Mouse (Mus musculus) limb, embryonic 15.5 days (tissue): Measurements from ENCODE around the gene Pappa. TPM values are rescaled to one million over a fixed set of nuclear protein-coding genes. Genes with fewer than 3 reads are reported as not detected.

ENCODE experiments used
- ATAC-seq: fragments of 200-750 bp; cut with Nextera tagmentation; 2 replicates; pipeline ENCODE4 v1.8.0; 2017; ENCODE audit warnings: low read depth, moderate TSS enrichment; ENCODE audit not compliant: insufficient number of reproducible peaks, low FRiP score, low TSS enrichment
- H3K27ac ChIP-seq: fragments of 300-500 bp; sonication (generic); 2 replicates; pipeline ENCODE4 v1.5.1; 2015; ENCODE audit warnings: moderate library complexity, mild to moderate bottlenecking, inconsistent platforms
- H3K27me3 ChIP-seq: fragments of 300-500 bp; sonication (generic); 2 replicates; pipeline ENCODE4 v1.6.1; 2015; ENCODE audit warnings: inconsistent platforms
- H3K36me3 ChIP-seq: fragments of 300-500 bp; sonication (generic); 2 replicates; pipeline ENCODE4 v1.6.1; 2015; ENCODE audit warnings: inconsistent platforms
- H3K4me1 ChIP-seq: fragments of 300-500 bp; sonication (generic); 2 replicates; pipeline ENCODE4 v1.6.1; 2015; ENCODE audit warnings: inconsistent platforms
- H3K4me2 ChIP-seq: fragments of 300-500 bp; sonication (generic); 2 replicates; pipeline ENCODE4 v1.6.1; 2015; ENCODE audit warnings: mild to moderate bottlenecking, inconsistent platforms
- H3K4me3 ChIP-seq: fragments of 300-500 bp; sonication (generic); 2 replicates; pipeline ENCODE4 v1.5.1; 2015; ENCODE audit warnings: mild to moderate bottlenecking, inconsistent platforms
- H3K9ac ChIP-seq: fragments of 300-500 bp; sonication (generic); 2 replicates; pipeline ENCODE4 v1.6.1; 2015; ENCODE audit warnings: inconsistent platforms
- H3K9me3 ChIP-seq: fragments of 300-500 bp; sonication (generic); 2 replicates; pipeline ENCODE4 v1.6.1; 2016; ENCODE audit warnings: inconsistent platforms
- WGBS: fragments of 180-500 bp; shearing (Covaris S2); methylation state at CpG from one replicate; pipeline ENCODE4 v1.1.7; 2015; 5-methylcytosine and 5-hydroxymethylcytosine counted together
- polyA plus RNA-seq: library from polyadenylated mRNA; unstranded; fragments of >200 nt; fragmentation: Nextera tagmentation; extraction: Ambion mirVana; gene quantifications from 2 replicates; pipeline ENCODE4 v1.2.1, GENCODE M21; 2015

Gene Pappa
- polyA plus RNA-seq, 1 experiment from 2014 or later = 1.1 TPM

DNA sequence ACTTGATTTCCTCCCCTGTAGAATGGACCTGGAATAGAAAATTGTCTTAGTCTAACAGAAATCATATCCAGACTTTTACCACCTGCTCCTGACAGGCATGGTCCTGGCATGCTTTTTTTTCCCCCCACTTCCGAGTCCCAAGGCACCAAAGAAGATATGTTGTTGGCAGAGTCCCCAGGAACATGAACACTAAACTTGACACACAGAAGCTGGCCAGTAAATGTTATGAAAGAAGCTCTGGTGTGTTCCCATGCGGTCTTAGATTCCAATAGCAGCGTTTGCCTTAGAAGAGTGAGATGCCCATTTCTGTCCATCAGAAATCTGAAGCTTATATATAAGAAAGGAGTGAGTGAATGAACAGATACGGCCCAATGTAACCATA, 155.3 kb downstream of the Pappa start:
- Histone ChIP-seq H3K27me3 (no peaks in the 10 kb centered on the region), H3K4me2 (no peak overlapping the region), H3K9me3 (no peaks in the 10 kb centered on the region), H3K9ac (no peak overlapping the region), H3K27ac (no peak overlapping the region), H3K4me3 (no peak overlapping the region), H3K4me1 (0 out of 2 replicates have a peak, but pooled peaks cover 2% of the 10 kb centered on the region), H3K36me3 (no peaks in the 10 kb centered on the region)
- 54% methylated on average over 4 of the region's 4 CpGs for WGBS
- no peak for ATAC-seq

DNA sequence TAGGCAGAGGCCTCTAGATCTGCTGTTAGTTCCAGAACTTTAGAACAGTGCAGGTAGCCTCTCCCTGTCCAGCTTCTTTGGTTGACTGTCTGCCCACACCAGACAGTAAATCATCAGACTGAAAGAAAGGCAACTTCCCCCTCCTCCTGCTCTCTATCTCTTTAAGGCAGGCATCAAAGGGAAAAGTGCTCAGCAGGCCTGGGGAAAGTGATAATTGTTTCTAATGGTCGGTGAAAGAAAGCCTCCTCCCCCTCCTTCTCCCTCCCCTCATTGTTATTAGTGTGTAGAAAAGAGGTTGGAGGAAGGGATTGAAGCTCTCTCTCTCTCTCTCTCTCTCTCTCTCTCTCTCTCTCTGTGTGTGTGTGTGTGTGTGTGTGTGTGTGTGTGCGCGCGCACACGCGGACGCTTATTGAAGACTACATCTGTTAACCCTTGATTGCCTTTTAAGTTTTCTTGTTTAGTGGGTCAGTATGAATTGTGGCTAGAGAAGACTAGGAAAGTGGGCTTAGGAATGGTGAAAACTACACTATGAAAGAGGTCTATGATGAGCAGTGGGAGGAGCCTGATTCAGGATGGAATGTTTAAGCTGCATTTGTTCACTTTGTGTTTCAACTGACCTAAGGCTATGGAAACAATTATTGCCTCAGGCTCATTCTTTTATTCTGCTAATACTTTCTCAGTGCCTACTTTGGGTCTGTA, 156.2 kb downstream of the Pappa start:
- Histone ChIP-seq H3K27me3 (no peaks in the 10 kb centered on the region), H3K27ac (no peak overlapping the region), H3K4me1 (0 out of 2 replicates have a peak, but pooled peaks cover 2% of the 10 kb centered on the region), H3K9me3 (no peaks in the 10 kb centered on the region), H3K36me3 (no peaks in the 10 kb centered on the region), H3K4me3 (no peak overlapping the region), H3K9ac (no peak overlapping the region), H3K4me2 (no peak overlapping the region)
- ATAC-seq = no peak
- WGBS = 6% methylated on average over 7 of the region's 7 CpGs

DNA sequence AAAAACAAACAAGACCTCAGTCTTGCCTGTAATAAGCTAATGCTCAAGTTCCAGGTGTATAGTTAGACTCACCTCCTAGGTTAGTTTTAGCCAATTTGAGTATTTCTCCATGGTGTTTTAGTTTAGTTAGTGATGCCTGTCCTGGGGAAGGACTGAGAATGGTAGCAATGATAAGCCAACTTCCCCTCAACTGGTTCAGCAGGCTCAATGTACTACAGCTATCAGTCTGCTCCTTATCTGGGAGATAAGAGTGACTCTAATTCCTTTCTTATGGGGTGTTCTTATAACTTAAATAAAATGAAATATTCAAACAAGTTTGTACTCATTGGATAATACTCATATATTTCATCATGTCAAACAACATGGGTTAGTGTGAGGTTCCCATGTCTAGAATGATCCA, 156.9 kb downstream of the Pappa start:
- Histone ChIP-seq H3K27ac (no peak overlapping the region), H3K4me3 (no peak overlapping the region), H3K36me3 (no peaks in the 10 kb centered on the region), H3K4me1 (0 out of 2 replicates have a peak, but pooled peaks cover 2% of the 10 kb centered on the region), H3K4me2 (no peak overlapping the region), H3K9ac (no peak overlapping the region), H3K27me3 (no peaks in the 10 kb centered on the region), H3K9me3 (no peaks in the 10 kb centered on the region)
- ATAC-seq = no peak

DNA sequence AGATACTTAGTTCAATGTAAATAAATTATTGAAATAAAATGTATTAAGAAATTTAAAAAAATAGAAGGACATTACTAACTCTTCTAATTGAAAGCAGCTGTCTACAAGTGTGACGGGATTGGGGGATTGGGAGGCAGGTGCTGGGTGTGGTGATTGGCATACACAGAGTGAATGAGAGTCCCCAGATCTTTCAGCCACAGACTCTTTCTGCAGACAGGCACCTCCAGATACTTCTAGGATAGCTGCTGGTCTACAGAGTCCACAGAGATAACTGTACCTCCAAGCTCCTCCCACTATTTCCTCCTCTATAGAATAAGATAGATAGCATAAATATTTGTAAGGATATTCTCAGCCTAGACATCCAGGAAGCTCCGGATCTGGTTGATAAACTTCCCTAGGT, 159.6 kb downstream of the Pappa start:
- H3K27me3 ChIP-seq = no peaks in the 10 kb centered on the region
- H3K4me1 ChIP-seq = no peaks in the 10 kb centered on the region
- no peaks in the 10 kb centered on the region for H3K36me3 ChIP-seq
- H3K4me2 ChIP-seq = no peak overlapping the region
- no peaks in the 10 kb centered on the region for H3K9me3 ChIP-seq
- WGBS = 79% methylated on average over 2 of the region's 2 CpGs
- ATAC-seq = no peak
- H3K27ac ChIP-seq = no peak overlapping the region
- H3K4me3 ChIP-seq = no peak overlapping the region
- no peak overlapping the region for H3K9ac ChIP-seq

DNA sequence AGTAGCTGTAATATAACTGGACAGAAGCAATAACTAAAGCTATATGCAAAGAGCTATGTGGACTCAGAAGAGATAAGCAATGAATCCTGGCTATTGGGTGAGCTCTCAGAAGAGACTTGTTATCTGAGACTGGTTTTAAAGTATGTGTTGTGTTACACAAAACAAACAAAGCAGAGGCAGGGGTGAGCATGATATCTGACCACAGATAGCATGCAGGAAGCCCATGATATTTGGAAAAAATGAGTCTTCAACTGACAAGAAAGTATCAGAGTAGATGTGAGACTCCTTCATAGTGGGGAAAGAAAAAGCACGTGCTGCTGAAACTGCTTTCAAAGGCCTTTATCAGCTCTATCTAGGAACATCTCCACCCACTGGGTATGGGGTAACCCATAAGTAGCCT, 161.2 kb downstream of the Pappa start:
- Histone ChIP-seq H3K27ac (no peak overlapping the region), H3K4me3 (no peak overlapping the region), H3K27me3 (no peaks in the 10 kb centered on the region), H3K9me3 (no peaks in the 10 kb centered on the region), H3K4me1 (no peaks in the 10 kb centered on the region), H3K4me2 (no peak overlapping the region), H3K36me3 (no peaks in the 10 kb centered on the region), H3K9ac (no peak overlapping the region)
- WGBS = 62% methylated on average over 1 of the region's 1 CpGs
- ATAC-seq = no peak

- no peak for ATAC-seq
- no peak overlapping the region for H3K9ac ChIP-seq
- no peaks in the 10 kb centered on the region for H3K36me3 ChIP-seq
- 37% methylated on average over 3 of the region's 3 CpGs for WGBS
- no peaks in the 10 kb centered on the region for H3K27me3 ChIP-seq
- no peak overlapping the region for H3K4me2 ChIP-seq
- no peak overlapping the region for H3K4me3 ChIP-seq
- no peaks in the 10 kb centered on the region for H3K4me1 ChIP-seq
- no peak overlapping the region for H3K27ac ChIP-seq
- no peaks in the 10 kb centered on the region for H3K9me3 ChIP-seq
Measured at GRCm38 (mm10) chr4:65289247-65289646, 165.3 kb downstream of the Pappa start.

DNA sequence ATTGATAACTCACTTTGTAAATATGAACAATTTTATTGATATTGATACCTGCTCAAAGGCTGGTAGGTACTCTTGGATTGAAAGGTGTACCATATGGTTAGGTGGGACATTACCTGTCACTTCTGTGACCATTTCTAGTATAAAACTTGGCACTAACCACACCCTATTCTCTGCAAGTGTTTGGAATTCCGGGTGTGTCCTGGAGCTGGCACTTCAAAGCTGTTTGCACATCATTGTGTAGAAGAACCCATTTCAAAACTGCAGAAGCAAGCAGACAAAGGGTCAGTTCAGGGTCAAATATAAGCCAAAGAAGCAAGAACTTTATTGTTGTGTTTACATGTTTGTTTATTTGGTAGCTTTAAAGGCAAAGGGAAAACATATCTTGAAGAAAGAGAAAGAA, 171.8 kb downstream of the Pappa start:
- no peaks in the 10 kb centered on the region for H3K9me3 ChIP-seq
- no peaks in the 10 kb centered on the region for H3K4me1 ChIP-seq
- no peaks in the 10 kb centered on the region for H3K36me3 ChIP-seq
- H3K4me3 ChIP-seq = no peak overlapping the region
- WGBS = 71% methylated on average over 1 of the region's 1 CpGs
- H3K27me3 ChIP-seq = no peaks in the 10 kb centered on the region
- no peak overlapping the region for H3K27ac ChIP-seq
- no peak overlapping the region for H3K4me2 ChIP-seq
- no peak overlapping the region for H3K9ac ChIP-seq
- ATAC-seq = no peak

DNA sequence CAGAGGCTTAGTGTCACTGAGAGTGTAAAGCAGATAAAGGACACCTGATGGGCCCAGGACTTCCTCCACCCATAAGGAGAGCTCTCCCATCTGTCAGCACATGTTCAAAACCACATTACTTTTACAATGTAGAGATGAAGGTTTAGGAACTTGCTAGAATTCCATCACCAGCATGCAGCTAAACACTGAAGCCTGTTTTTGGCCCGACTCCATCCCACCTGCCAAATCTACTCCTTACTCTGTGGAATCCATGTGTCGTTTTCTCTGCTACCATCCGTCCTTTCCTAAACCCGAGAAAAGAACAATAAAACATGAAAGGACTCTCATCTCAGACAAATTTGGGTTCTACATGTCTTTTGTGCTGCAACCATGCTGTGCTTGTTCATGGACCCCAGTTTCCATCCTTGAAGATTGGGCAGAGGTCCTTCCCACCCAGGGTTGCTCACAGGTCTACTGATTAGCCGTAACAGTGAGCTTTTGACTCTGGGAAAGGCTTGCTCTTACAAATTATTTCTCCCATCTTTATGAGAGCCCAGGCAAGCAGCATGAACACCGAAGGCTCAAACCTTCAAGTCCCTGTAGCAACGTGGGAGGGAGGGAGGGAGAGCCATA, 172.5 kb downstream of the Pappa start:
- Histone ChIP-seq H3K9me3 (no peaks in the 10 kb centered on the region), H3K4me3 (no peak overlapping the region), H3K36me3 (no peaks in the 10 kb centered on the region), H3K9ac (no peak overlapping the region), H3K4me2 (no peak overlapping the region), H3K27me3 (no peaks in the 10 kb centered on the region), H3K27ac (no peak overlapping the region), H3K4me1 (no peaks in the 10 kb centered on the region)
- 58% methylated on average over 7 of the region's 7 CpGs for WGBS
- no peak for ATAC-seq

DNA sequence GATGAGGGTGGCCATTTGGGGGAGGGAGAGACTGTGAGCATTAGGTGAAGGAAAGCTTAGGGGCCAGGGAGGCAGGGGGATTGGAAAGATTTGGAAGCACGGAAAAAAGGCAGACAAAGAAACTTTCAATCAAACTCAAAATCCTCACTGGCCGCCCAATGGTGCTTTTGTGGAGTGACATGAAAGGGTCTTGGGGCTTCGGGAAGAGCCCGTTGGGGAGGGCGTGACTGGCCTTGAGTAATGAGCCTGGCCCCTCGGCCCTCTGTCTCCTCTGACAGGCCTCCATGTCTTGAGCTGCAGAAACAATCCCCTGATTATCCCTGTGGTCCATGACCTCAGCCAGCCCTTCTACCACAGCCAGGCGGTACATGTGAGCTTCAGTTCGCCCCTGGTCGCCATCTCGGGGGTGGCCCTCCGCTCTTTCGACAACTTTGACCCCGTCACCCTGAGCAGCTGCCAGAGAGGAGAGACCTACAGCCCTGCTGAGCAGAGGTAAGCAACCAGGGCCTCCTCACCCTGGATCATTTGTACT, 173.1 kb downstream of the Pappa start:
- H3K9ac ChIP-seq = no peak overlapping the region
- ATAC-seq = no peak
- 47% methylated on average over 13 of the region's 13 CpGs for whole genome bisulfite sequencing

GRCm38 (mm10) chr4:65298212-65299181, 174.5 kb downstream of the Pappa start:
- H3K27ac ChIP-seq = no peak overlapping the region
- no peaks in the 10 kb centered on the region for H3K4me1 ChIP-seq
- no peaks in the 10 kb centered on the region for H3K9me3 ChIP-seq
- H3K36me3 ChIP-seq = no peaks in the 10 kb centered on the region
- 78% methylated on average over 9 of the region's 9 CpGs for WGBS
- ATAC-seq = no peak
- H3K4me2 ChIP-seq = no peak overlapping the region
- H3K27me3 ChIP-seq = no peaks in the 10 kb centered on the region
- no peak overlapping the region for H3K9ac ChIP-seq
- no peak overlapping the region for H3K4me3 ChIP-seq

More for the DNA sequence above, 173.1 kb downstream of the Pappa start:
- Histone ChIP-seq H3K36me3 (no peaks in the 10 kb centered on the region), H3K27ac (no peak overlapping the region), H3K4me2 (no peak overlapping the region), H3K9me3 (no peaks in the 10 kb centered on the region), H3K27me3 (no peaks in the 10 kb centered on the region), H3K4me1 (no peaks in the 10 kb centered on the region), H3K4me3 (no peak overlapping the region)

DNA sequence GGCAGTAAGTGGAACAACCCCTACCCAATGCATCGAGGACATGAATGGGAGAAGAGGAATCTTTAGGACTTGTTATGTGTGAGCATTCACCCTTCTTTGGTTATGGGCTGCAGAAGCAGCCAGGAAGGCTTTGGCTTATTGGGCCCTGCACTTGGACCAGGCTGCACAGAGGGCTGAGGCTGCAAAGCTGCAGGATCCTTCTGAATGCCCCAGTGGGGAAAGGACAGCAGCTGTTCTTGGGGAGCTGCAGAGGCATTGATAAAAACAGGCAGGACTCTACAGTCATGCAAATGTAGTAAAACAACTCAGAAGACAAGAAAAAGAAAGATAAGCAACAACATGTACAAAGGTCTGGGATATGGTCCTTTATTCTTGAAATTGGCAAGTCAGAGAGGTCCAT, 175.4 kb downstream of the Pappa start:
- no peak for ATAC-seq
- Histone ChIP-seq H3K4me1 (no peaks in the 10 kb centered on the region), H3K9ac (no peak overlapping the region), H3K4me2 (no peak overlapping the region), H3K4me3 (no peak overlapping the region), H3K27me3 (no peaks in the 10 kb centered on the region), H3K27ac (no peak overlapping the region), H3K36me3 (no peaks in the 10 kb centered on the region), H3K9me3 (no peaks in the 10 kb centered on the region)
- 72% methylated on average over 1 of the region's 1 CpGs for WGBS

GRCm38 (mm10) chr4:65300431-65300830, 176.5 kb downstream of the Pappa start:
- 64% methylated on average over 3 of the region's 3 CpGs for WGBS
- H3K36me3 ChIP-seq = no peaks in the 10 kb centered on the region
- no peak for ATAC-seq

More at GRCm38 (mm10) chr4:65300431-65300830, 176.5 kb downstream of the Pappa start:
- Histone ChIP-seq H3K4me2 (no peak overlapping the region), H3K9me3 (no peaks in the 10 kb centered on the region), H3K27ac (no peak overlapping the region), H3K4me3 (no peak overlapping the region), H3K9ac (no peak overlapping the region), H3K4me1 (no peaks in the 10 kb centered on the region), H3K27me3 (no peaks in the 10 kb centered on the region)
